Mouse (Mus musculus): Measurements from ENCODE around the gene Tmem117. TPM values are rescaled to one million over a fixed set of nuclear protein-coding genes. Genes with fewer than 3 reads are reported as not detected.

Tmem117 gene
- polyA plus RNA-seq, 1 experiment, result 0.42 TPM

DNA sequence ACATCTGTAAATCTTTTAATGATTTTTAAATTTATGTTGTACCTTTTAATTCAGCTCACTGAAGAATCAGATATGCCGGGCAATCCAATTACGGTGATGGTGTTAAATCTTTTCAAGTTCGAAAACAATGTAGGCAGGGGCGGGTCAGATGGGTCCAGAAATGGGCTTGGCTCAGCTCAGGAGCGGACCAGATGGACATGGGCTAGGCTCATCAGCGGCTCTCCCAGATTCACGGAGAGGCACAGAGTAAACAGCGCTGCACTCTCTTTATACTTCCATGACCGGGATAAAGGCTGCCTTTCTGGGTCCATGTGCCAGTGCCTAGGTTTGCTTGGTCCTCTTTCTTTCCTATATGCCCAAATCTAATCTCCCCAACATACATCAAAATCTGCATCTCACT is 366.3 kb downstream of the Tmem117 start:
- no peak overlapping the region for H3K4me3 ChIP-seq (ENCODE audit: control insufficient read depth, insufficient read depth, low read length)
- H3K4me1 ChIP-seq (replicated peaks; ENCODE audit: control insufficient read depth, insufficient read depth, low read length), result no peaks in the 10 kb centered on the region
- no peak overlapping the region for H3K27ac ChIP-seq (ENCODE audit: control insufficient read depth, insufficient read depth, low read length)
- no peak for TF ChIP-seq CTCF (IDR thresholded peaks at IDR 0.05; ENCODE audit: borderline replicate concordance, control insufficient read depth, extremely low read depth, insufficient read depth, low read length, poor library complexity)
- no peak for TF ChIP-seq POLR2A (IDR thresholded peaks at IDR 0.05; ENCODE audit: control insufficient read depth, extremely low read depth, insufficient read depth, low read length, poor library complexity)
- WGBS, result 95% methylated on average over 9 of the region's 9 CpGs
- DNase-seq, result no peak
- no peaks in the 10 kb centered on the region for H3K36me3 ChIP-seq (ENCODE audit: control insufficient read depth, insufficient read depth, low read length)
- no peaks in the 10 kb centered on the region for H3K27me3 ChIP-seq (ENCODE audit: control insufficient read depth, insufficient read depth, low read length)

DNA sequence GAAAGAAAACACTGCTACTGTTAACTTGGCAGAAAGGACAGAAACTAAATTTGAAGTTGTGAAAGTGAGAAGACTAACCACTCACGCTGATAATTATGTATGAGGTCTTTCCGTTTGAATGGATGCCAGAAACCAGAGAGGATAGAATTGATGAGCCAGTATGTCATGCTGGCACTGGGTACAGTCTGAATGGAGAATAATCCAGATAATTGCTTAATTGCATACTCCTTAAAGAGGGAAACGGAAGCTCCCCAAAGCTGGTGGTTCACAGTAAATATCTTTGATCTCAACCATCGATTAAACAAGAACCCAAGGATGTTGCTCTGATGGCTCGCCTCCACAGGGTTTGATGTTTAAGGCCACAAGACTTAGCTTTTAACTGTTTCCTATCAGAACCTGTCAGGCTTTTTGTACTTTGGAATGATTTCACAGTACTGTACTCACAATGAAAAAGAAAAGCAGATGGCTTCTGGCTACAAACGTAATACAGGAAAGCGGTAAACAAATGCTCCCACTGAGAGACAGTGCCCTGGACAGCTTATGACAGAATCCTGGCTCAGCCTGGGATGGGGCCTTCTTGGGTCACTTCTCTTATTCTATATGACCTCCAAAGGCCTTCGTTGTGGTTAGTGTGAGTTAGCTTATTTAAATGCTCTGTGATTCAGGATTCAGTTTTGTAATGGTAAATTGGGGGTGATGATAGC is 376.2 kb downstream of the Tmem117 start:
- Histone ChIP-seq H3K36me3 (ENCODE audit: control insufficient read depth, insufficient read depth, low read length) (no peaks in the 10 kb centered on the region), H3K27me3 (ENCODE audit: control insufficient read depth, insufficient read depth, low read length) (no peaks in the 10 kb centered on the region), H3K4me3 (ENCODE audit: control insufficient read depth, insufficient read depth, low read length) (no peak overlapping the region), H3K4me1 (replicated peaks; ENCODE audit: control insufficient read depth, insufficient read depth, low read length) (no peaks in the 10 kb centered on the region), H3K27ac (ENCODE audit: control insufficient read depth, insufficient read depth, low read length) (no peak overlapping the region)
- no peak for DNase-seq
- WGBS, result 87% methylated on average over 8 of the region's 8 CpGs
- no peak for TF ChIP-seq POLR2A (IDR thresholded peaks at IDR 0.05; ENCODE audit: control insufficient read depth, extremely low read depth, insufficient read depth, low read length, poor library complexity)
- no peak for TF ChIP-seq CTCF (IDR thresholded peaks at IDR 0.05; ENCODE audit: borderline replicate concordance, control insufficient read depth, extremely low read depth, insufficient read depth, low read length, poor library complexity)

DNA sequence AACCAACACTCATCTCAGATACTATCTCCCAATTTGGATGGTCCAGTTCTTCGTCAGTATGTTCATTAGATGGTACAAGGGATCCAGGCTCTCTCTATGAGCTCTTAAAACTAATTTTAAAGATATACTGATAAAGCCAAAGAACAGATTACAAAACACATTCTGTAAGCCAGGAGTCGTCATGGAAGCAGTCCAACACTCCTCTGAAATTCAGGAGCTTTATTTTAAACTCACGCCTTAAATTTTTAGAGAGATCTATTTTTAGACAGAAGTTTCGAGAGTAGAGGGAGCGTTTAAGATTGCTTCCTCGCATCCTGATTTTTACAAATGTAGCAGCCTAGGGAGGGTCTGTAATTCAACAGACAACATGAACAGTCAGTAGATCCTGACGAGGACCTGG is 393.2 kb downstream of the Tmem117 start:
- Histone ChIP-seq H3K36me3 (ENCODE audit: control insufficient read depth, insufficient read depth, low read length) (no peaks in the 10 kb centered on the region), H3K27ac (ENCODE audit: control insufficient read depth, insufficient read depth, low read length) (no peak overlapping the region), H3K27me3 (ENCODE audit: control insufficient read depth, insufficient read depth, low read length) (no peaks in the 10 kb centered on the region), H3K4me1 (replicated peaks; ENCODE audit: control insufficient read depth, insufficient read depth, low read length) (no peaks in the 10 kb centered on the region), H3K4me3 (ENCODE audit: control insufficient read depth, insufficient read depth, low read length) (no peak overlapping the region)
- 87% methylated on average over 7 of the region's 7 CpGs for WGBS
- DNase-seq, result no peak
- TF ChIP-seq POLR2A (IDR thresholded peaks at IDR 0.05; ENCODE audit: control insufficient read depth, extremely low read depth, insufficient read depth, low read length, poor library complexity), result no peak
- TF ChIP-seq CTCF (IDR thresholded peaks at IDR 0.05; ENCODE audit: borderline replicate concordance, control insufficient read depth, extremely low read depth, insufficient read depth, low read length, poor library complexity), result no peak

DNA sequence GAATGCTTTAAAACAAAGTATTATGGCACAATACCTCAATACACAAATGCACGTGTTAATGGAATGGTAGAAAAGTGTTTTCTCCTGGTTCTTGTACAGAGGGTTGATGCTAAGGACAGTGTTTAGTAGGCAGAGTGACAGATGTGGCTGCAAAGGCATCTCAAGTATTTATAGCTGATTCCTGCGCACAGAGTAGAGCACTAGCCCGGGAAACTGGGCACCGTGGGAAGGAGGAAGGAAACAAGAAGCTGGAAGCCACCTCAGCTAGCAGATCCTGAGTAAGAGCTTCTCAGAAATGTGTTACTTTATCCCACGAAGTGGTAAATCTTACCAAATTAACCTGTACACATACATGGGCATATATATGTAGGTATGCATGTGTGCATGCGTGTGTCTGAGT is 395.4 kb downstream of the Tmem117 start:
- no peak for DNase-seq
- Histone ChIP-seq H3K27me3 (ENCODE audit: control insufficient read depth, insufficient read depth, low read length) (no peaks in the 10 kb centered on the region), H3K36me3 (ENCODE audit: control insufficient read depth, insufficient read depth, low read length) (no peaks in the 10 kb centered on the region), H3K4me3 (ENCODE audit: control insufficient read depth, insufficient read depth, low read length) (no peak overlapping the region), H3K4me1 (replicated peaks; ENCODE audit: control insufficient read depth, insufficient read depth, low read length) (no peaks in the 10 kb centered on the region), H3K27ac (ENCODE audit: control insufficient read depth, insufficient read depth, low read length) (no peak overlapping the region)
- 41% methylated on average over 6 of the region's 6 CpGs for WGBS
- TF ChIP-seq POLR2A (IDR thresholded peaks at IDR 0.05; ENCODE audit: control insufficient read depth, extremely low read depth, insufficient read depth, low read length, poor library complexity), result no peak
- no peak for TF ChIP-seq CTCF (IDR thresholded peaks at IDR 0.05; ENCODE audit: borderline replicate concordance, control insufficient read depth, extremely low read depth, insufficient read depth, low read length, poor library complexity)

DNA sequence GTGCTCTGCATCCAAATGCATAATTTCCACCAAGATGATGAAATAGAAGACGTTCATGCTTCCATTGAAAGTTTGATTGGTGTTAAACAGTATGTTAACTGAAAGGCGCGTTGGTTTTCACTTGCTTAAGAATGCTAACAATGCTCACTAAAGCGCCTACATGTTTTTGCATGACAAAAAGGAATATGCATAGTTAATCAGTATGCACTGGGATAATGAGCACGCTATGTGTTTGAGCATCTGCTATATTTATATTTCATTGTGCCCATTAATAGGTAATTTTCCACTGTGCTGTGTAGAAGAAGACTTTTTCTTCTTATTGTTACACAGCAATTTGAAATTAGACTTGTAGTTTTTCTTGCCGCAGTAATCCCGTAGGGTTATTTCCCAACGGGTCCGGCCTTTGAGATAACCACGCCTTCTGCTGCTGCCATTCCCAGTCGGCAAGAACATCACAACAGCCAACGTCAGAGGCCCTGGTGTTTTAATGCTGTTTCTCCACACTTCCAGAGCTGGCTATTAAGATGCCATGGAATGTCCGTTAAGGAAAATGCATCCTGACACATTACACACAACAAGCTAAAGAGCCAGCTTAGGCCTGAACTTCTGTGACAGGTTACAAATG is 399.9 kb downstream of the Tmem117 start:
- H3K4me3 ChIP-seq (ENCODE audit: control insufficient read depth, insufficient read depth, low read length), result no peak overlapping the region
- no peak for DNase-seq
- no peaks in the 10 kb centered on the region for H3K4me1 ChIP-seq (replicated peaks; ENCODE audit: control insufficient read depth, insufficient read depth, low read length)
- H3K27me3 ChIP-seq (ENCODE audit: control insufficient read depth, insufficient read depth, low read length), result no peaks in the 10 kb centered on the region
- WGBS, result 93% methylated on average over 13 of the region's 13 CpGs
- TF ChIP-seq POLR2A (IDR thresholded peaks at IDR 0.05; ENCODE audit: control insufficient read depth, extremely low read depth, insufficient read depth, low read length, poor library complexity) (no peak), CTCF (IDR thresholded peaks at IDR 0.05; ENCODE audit: borderline replicate concordance, control insufficient read depth, extremely low read depth, insufficient read depth, low read length, poor library complexity) (no peak)
- no peaks in the 10 kb centered on the region for H3K36me3 ChIP-seq (ENCODE audit: control insufficient read depth, insufficient read depth, low read length)
- H3K27ac ChIP-seq (ENCODE audit: control insufficient read depth, insufficient read depth, low read length), result no peak overlapping the region

DNA sequence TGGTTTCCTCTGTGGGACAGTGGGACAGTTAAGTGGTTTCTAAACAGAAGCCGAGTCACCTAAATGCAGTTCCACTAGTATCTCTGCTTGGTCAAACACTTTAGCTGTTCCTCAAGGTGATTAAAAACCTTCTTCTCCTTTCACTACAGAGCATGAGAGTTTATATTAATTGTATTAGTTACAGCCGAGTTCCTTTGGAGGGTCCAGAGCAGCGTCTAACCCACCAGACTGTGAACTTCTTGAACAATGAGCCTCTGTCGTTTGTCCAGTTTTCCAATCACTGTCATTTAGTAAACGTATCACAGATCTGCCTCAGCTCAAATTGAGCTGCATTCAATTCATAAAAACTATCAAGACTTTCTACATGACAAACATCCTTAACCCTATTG is 400.4 kb downstream of the Tmem117 start:
- Histone ChIP-seq H3K4me1 (replicated peaks; ENCODE audit: control insufficient read depth, insufficient read depth, low read length) (no peaks in the 10 kb centered on the region), H3K4me3 (ENCODE audit: control insufficient read depth, insufficient read depth, low read length) (no peak overlapping the region), H3K27me3 (ENCODE audit: control insufficient read depth, insufficient read depth, low read length) (no peaks in the 10 kb centered on the region), H3K27ac (ENCODE audit: control insufficient read depth, insufficient read depth, low read length) (no peak overlapping the region), H3K36me3 (ENCODE audit: control insufficient read depth, insufficient read depth, low read length) (no peaks in the 10 kb centered on the region)
- DNase-seq, result no peak
- TF ChIP-seq POLR2A (IDR thresholded peaks at IDR 0.05; ENCODE audit: control insufficient read depth, extremely low read depth, insufficient read depth, low read length, poor library complexity) (no peak), CTCF (IDR thresholded peaks at IDR 0.05; ENCODE audit: borderline replicate concordance, control insufficient read depth, extremely low read depth, insufficient read depth, low read length, poor library complexity) (no peak)
- 83% methylated on average over 5 of the region's 5 CpGs for WGBS
